Mouse (Mus musculus) kidney, adult 2 months (tissue): ENCODE results near the gene Acbd6.

Source experiments
- CTCF ChIP-seq: fragments of 200-500 bp; conservative IDR thresholded peaks from 2 replicates; pipeline ENCODE4 v1.5.1; 2011; ENCODE audit warnings: low read depth, mild to moderate bottlenecking, control low read depth, low read length, moderate library complexity, mixed read lengths; ENCODE audit not compliant: insufficient read depth, insufficient read length
- POLR2A ChIP-seq: fragments of 200-500 bp; IDR thresholded peaks from one replicate; pipeline ENCODE4 v1.6.1; 2011; ENCODE audit warnings: low read depth, low read length, control low read depth

DNA sequence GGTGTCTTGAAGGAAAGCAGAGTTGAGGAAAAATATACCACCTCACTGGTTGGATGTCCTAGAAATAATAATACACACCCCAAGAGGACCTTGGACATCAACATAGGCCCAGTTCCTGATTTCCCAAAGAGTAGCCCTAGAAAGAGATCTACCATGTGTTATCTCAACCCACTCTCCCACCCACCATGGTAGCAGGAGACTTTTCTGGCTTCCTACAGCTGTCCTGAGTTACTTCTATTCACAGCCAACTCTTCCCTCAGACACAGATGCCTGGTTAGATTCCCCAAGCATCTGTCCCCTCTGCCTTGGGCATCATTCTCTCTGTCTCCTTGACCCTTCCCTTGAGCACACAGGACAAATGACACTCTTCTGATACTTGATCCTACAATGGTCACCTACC, 157.4 kb downstream of the Acbd6 start:
- TF ChIP-seq CTCF (no peak), POLR2A (no peak)
